ENCODE assay signal across 7 mouse cellular contexts in genomic region chr9:25591390-25592354, GRCm38 (mm10).
DNase-seq lines count a peak whose midpoint lies in the region; ATAC-seq and TF ChIP-seq lines count a peak whose summit lies in the region.

No protein-coding gene starts in this region.

- H3K27me3 ChIP-seq in liver, embryonic 16.5 days (ENCODE audit: control insufficient read depth, insufficient read depth, low read depth, low read length), result no peaks in the 10 kb centered on the region
- no peaks in the 10 kb centered on the region for H3K27me3 ChIP-seq in neural tube, embryonic 13.5 days

- TF ChIP-seq CTCF in gastrocnemius, adult 2 months (IDR thresholded peaks at IDR 0.05), result peak; percentile 84

- 26% methylated on average over 15 of the region's 15 CpGs for WGBS in liver, embryonic 16.5 days (ENCODE audit: insufficient replicate concordance)
- WGBS in neural tube, embryonic 13.5 days, result 30% methylated on average over 15 of the region's 15 CpGs

- peak overlapping the region; percentile 79 for H3K27ac ChIP-seq in gastrocnemius, adult 2 months
- H3K27ac ChIP-seq in liver, embryonic 16.5 days (ENCODE audit: low read length), result 0 out of 2 replicates have a peak overlapping the region, but pooled peaks have one; percentile 50
- H3K27ac ChIP-seq in neural tube, embryonic 13.5 days (replicated peaks), result no peak overlapping the region

- H3K4me2 ChIP-seq in liver, embryonic 16.5 days (ENCODE audit: low read depth, low read length), result peak overlapping the region; percentile 41; the same call in 1 of the 2 replicates
- peak overlapping the region; percentile 38 for H3K4me2 ChIP-seq in neural tube, embryonic 13.5 days

- DNase-seq in 416B (ENCODE audit: low read depth), result peak; percentile 75
- DNase-seq in CD4-positive, CD25-positive, alpha-beta regulatory T cell, adult 2 months (ENCODE audit: low read depth, low spot score), result peak; percentile 81
- peak; percentile 34 for DNase-seq in c-Kit-positive CD71-positive TER-119-negative erythroid progenitor cells, embryonic 14.5 days (ENCODE audit: low read depth)
- DNase-seq in gastrocnemius, adult 2 months, result peak; percentile 36

- H3K4me1 ChIP-seq in liver, embryonic 16.5 days (ENCODE audit: control insufficient read depth, low read depth, low read length), result peaks cover 7% of the 10 kb centered on the region
- H3K4me1 ChIP-seq in neural tube, embryonic 13.5 days (replicated peaks), result peaks cover 8% of the 10 kb centered on the region

- H3K4me3 ChIP-seq in gastrocnemius, adult 2 months, result peak overlapping the region; percentile 30
- 0 out of 2 replicates have a peak overlapping the region, but pooled peaks have one; percentile 19 for H3K4me3 ChIP-seq in liver, embryonic 16.5 days (ENCODE audit: low read depth, low read length)
- no peak overlapping the region for H3K4me3 ChIP-seq in neural tube, embryonic 13.5 days

- H3K9me3 ChIP-seq in liver, embryonic 16.5 days (replicated peaks; ENCODE audit: control insufficient read depth, low read length), result no peaks in the 10 kb centered on the region
- H3K9me3 ChIP-seq in neural tube, embryonic 13.5 days, result no peaks in the 10 kb centered on the region

- no peak overlapping the region for H3K9ac ChIP-seq in liver, embryonic 16.5 days (ENCODE audit: low read depth, low read length)
- H3K9ac ChIP-seq in neural tube, embryonic 13.5 days, result no peak overlapping the region

- intact Hi-C loops in gastrocnemius, adult 2 months (cut with DNase I), result loop anchor here (1.0 to 5.0 kb wide), 4 partner anchors 111 to 439 kb away; partner anchors contain the start of genes Eepd1 and Herpud2

- peak; percentile 76 for ATAC-seq in inflammation-experienced regulatory T-cells, adult 6 months
- peak; percentile 60; the same call in 1 of the 2 replicates for ATAC-seq in liver, embryonic 16.5 days (ENCODE audit: low read depth)
- ATAC-seq in neural tube, embryonic 13.5 days (ENCODE audit: low read depth), result peak; percentile 72

- no peaks in the 10 kb centered on the region for H3K36me3 ChIP-seq in liver, embryonic 16.5 days (ENCODE audit: control insufficient read depth, insufficient read depth)
- H3K36me3 ChIP-seq in neural tube, embryonic 13.5 days, result no peaks in the 10 kb centered on the region
